Mouse (Mus musculus) megakaryocyte, embryonic 14.5 days (primary cell): ENCODE data around the gene Gm17324.

Source experiments
- FLI1 ChIP-seq: IDR thresholded peaks from 2 replicates; pipeline ENCODE4 v1.6.1; 2012; ENCODE audit warnings: low read length, inconsistent platforms, mixed read lengths
- GATA1 ChIP-seq: IDR thresholded peaks from 3 replicates; pipeline ENCODE4 v1.6.1; 2012; ENCODE audit warnings: mixed read lengths, low read length, inconsistent platforms, borderline replicate concordance

- no peak for TF ChIP-seq GATA1
- TF ChIP-seq FLI1: no peak
These were observed 16.1 kb downstream of the Gm17324 start for GRCm38 (mm10) chr9:78432471-78432870.
